Mouse (Mus musculus): ENCODE measurements around the gene B4galt2.

GRCm38 (mm10) chr4:117852152-117852868, 31.0 kb downstream of the B4galt2 start:
- TF ChIP-seq CTCF (IDR thresholded peaks at IDR 0.05; ENCODE audit: extremely low read depth, insufficient read depth, insufficient read length, insufficient replicate concordance) (no peak), POLR2A (IDR thresholded peaks at IDR 0.05; ENCODE audit: low read depth, low read length) (no peak)
